Mouse (Mus musculus): ENCODE measurements around the gene Klhl35.

Gene Klhl35

GRCm38 (mm10) chr7:99465811-99466210 lies at the start of gene Klhl35:
Gene Klhl35 (plus strand): TSS chr7:99466004.
- H3K27me3 ChIP-seq (ENCODE audit: insufficient read depth, low read length), result peaks cover 68% of the 10 kb centered on the region
- peaks cover 31% of the 10 kb centered on the region for H3K4me1 ChIP-seq (replicated peaks; ENCODE audit: low read depth, low read length)
- H3K4me3 ChIP-seq (replicated peaks; ENCODE audit: low read length), result no peak within 1 kb of the TSS
- no peak for TF ChIP-seq NANOG (IDR thresholded peaks at IDR 0.05; ENCODE audit: borderline replicate concordance, low read length)
- TF ChIP-seq CTCF (conservative IDR thresholded peaks at IDR 0.05; ENCODE audit: low read length), result no peak
- TF ChIP-seq POU5F1 (IDR thresholded peaks at IDR 0.05; ENCODE audit: borderline replicate concordance, low read length), result no peak
- H3K36me3 ChIP-seq (ENCODE audit: insufficient read depth, low read length), result peaks cover 7% of the 10 kb centered on the region; the same call in 1 of the 2 replicates
- peaks cover 3% of the 10 kb centered on the region; the same call in 1 of the 2 replicates for H3K9me3 ChIP-seq (ENCODE audit: low read length)

GRCm38 (mm10) chr7:99419311-99419710 lies 46.5 kb upstream of the Klhl35 start:
- Histone ChIP-seq H3K4me1 (replicated peaks; ENCODE audit: low read depth, low read length) (peaks cover 30% of the 10 kb centered on the region), H3K27me3 (ENCODE audit: insufficient read depth, low read length) (peaks cover 42% of the 10 kb centered on the region), H3K9me3 (ENCODE audit: low read length) (no peaks in the 10 kb centered on the region), H3K36me3 (ENCODE audit: insufficient read depth, low read length) (no peaks in the 10 kb centered on the region), H3K4me3 (replicated peaks; ENCODE audit: low read length) (no peak overlapping the region)
- TF ChIP-seq POU5F1 (IDR thresholded peaks at IDR 0.05; ENCODE audit: borderline replicate concordance, low read length) (no peak), CTCF (conservative IDR thresholded peaks at IDR 0.05; ENCODE audit: low read length) (no peak), NANOG (IDR thresholded peaks at IDR 0.05; ENCODE audit: borderline replicate concordance, low read length) (no peak)

GRCm38 (mm10) chr7:99421006-99421405 lies 44.8 kb upstream of the Klhl35 start:
- H3K4me1 ChIP-seq (replicated peaks; ENCODE audit: low read depth, low read length), result peaks cover 46% of the 10 kb centered on the region
- H3K27me3 ChIP-seq (ENCODE audit: insufficient read depth, low read length), result peaks cover 56% of the 10 kb centered on the region
- TF ChIP-seq NANOG (IDR thresholded peaks at IDR 0.05; ENCODE audit: borderline replicate concordance, low read length), result no peak
- no peak for TF ChIP-seq CTCF (conservative IDR thresholded peaks at IDR 0.05; ENCODE audit: low read length)
- TF ChIP-seq POU5F1 (IDR thresholded peaks at IDR 0.05; ENCODE audit: borderline replicate concordance, low read length), result no peak
- H3K4me3 ChIP-seq (replicated peaks; ENCODE audit: low read length), result no peak overlapping the region
- H3K36me3 ChIP-seq (ENCODE audit: insufficient read depth, low read length), result no peaks in the 10 kb centered on the region
- no peaks in the 10 kb centered on the region for H3K9me3 ChIP-seq (ENCODE audit: low read length)

- H3K9me3 ChIP-seq (ENCODE audit: low read length), result no peaks in the 10 kb centered on the region
- H3K36me3 ChIP-seq (ENCODE audit: insufficient read depth, low read length), result no peaks in the 10 kb centered on the region
- TF ChIP-seq POU5F1 (IDR thresholded peaks at IDR 0.05; ENCODE audit: borderline replicate concordance, low read length), result no peak
- no peak overlapping the region for H3K4me3 ChIP-seq (replicated peaks; ENCODE audit: low read length)
- peaks cover 72% of the 10 kb centered on the region for H3K4me1 ChIP-seq (replicated peaks; ENCODE audit: low read depth, low read length)
- peaks cover 68% of the 10 kb centered on the region for H3K27me3 ChIP-seq (ENCODE audit: insufficient read depth, low read length)
These were observed 41.2 kb upstream of the Klhl35 start for GRCm38 (mm10) chr7:99424538-99425155.

GRCm38 (mm10) chr7:99425706-99426105 lies 40.1 kb upstream of the Klhl35 start:
- Histone ChIP-seq H3K9me3 (ENCODE audit: low read length) (no peaks in the 10 kb centered on the region), H3K4me3 (replicated peaks; ENCODE audit: low read length) (0 out of 2 replicates have a peak overlapping the region, but pooled peaks have one; percentile 4), H3K27me3 (ENCODE audit: insufficient read depth, low read length) (peaks cover 67% of the 10 kb centered on the region), H3K36me3 (ENCODE audit: insufficient read depth, low read length) (no peaks in the 10 kb centered on the region), H3K4me1 (replicated peaks; ENCODE audit: low read depth, low read length) (peaks cover 72% of the 10 kb centered on the region)
- TF ChIP-seq POU5F1 (IDR thresholded peaks at IDR 0.05; ENCODE audit: borderline replicate concordance, low read length) (no peak), CTCF (conservative IDR thresholded peaks at IDR 0.05; ENCODE audit: low read length) (no peak), NANOG (IDR thresholded peaks at IDR 0.05; ENCODE audit: borderline replicate concordance, low read length) (no peak)

- H3K4me3 ChIP-seq (replicated peaks; ENCODE audit: low read length), result peak overlapping the region; percentile 35
- TF ChIP-seq CTCF (conservative IDR thresholded peaks at IDR 0.05; ENCODE audit: low read length), result no peak
- no peak for TF ChIP-seq POU5F1 (IDR thresholded peaks at IDR 0.05; ENCODE audit: borderline replicate concordance, low read length)
- TF ChIP-seq NANOG (IDR thresholded peaks at IDR 0.05; ENCODE audit: borderline replicate concordance, low read length), result no peak
- peaks cover 69% of the 10 kb centered on the region for H3K27me3 ChIP-seq (ENCODE audit: insufficient read depth, low read length)
- H3K9me3 ChIP-seq (ENCODE audit: low read length), result no peaks in the 10 kb centered on the region
- H3K4me1 ChIP-seq (replicated peaks; ENCODE audit: low read depth, low read length), result peaks cover 73% of the 10 kb centered on the region
- no peaks in the 10 kb centered on the region for H3K36me3 ChIP-seq (ENCODE audit: insufficient read depth, low read length)
These were observed 38.8 kb upstream of the Klhl35 start for GRCm38 (mm10) chr7:99427031-99427430.

- Histone ChIP-seq H3K36me3 (ENCODE audit: insufficient read depth, low read length) (no peaks in the 10 kb centered on the region), H3K4me3 (replicated peaks; ENCODE audit: low read length) (no peak overlapping the region)
- TF ChIP-seq POU5F1 (IDR thresholded peaks at IDR 0.05; ENCODE audit: borderline replicate concordance, low read length), result no peak
- TF ChIP-seq CTCF (conservative IDR thresholded peaks at IDR 0.05; ENCODE audit: low read length), result no peak
- TF ChIP-seq NANOG (IDR thresholded peaks at IDR 0.05; ENCODE audit: borderline replicate concordance, low read length), result no peak
These were observed 37.8 kb upstream of the Klhl35 start for GRCm38 (mm10) chr7:99427987-99428386.

GRCm38 (mm10) chr7:99428836-99429235 lies 37.0 kb upstream of the Klhl35 start:
- no peak for TF ChIP-seq NANOG (IDR thresholded peaks at IDR 0.05; ENCODE audit: borderline replicate concordance, low read length)
- no peak for TF ChIP-seq CTCF (conservative IDR thresholded peaks at IDR 0.05; ENCODE audit: low read length)
- TF ChIP-seq POU5F1 (IDR thresholded peaks at IDR 0.05; ENCODE audit: borderline replicate concordance, low read length), result no peak

More at GRCm38 (mm10) chr7:99427987-99428386, 37.8 kb upstream of the Klhl35 start:
- peaks cover 71% of the 10 kb centered on the region for H3K27me3 ChIP-seq (ENCODE audit: insufficient read depth, low read length)
- H3K4me1 ChIP-seq (replicated peaks; ENCODE audit: low read depth, low read length), result peaks cover 82% of the 10 kb centered on the region
- H3K9me3 ChIP-seq (ENCODE audit: low read length), result no peaks in the 10 kb centered on the region

GRCm38 (mm10) chr7:99429786-99430185 lies 36.0 kb upstream of the Klhl35 start:
- TF ChIP-seq NANOG (IDR thresholded peaks at IDR 0.05; ENCODE audit: borderline replicate concordance, low read length) (no peak), CTCF (conservative IDR thresholded peaks at IDR 0.05; ENCODE audit: low read length) (no peak), POU5F1 (IDR thresholded peaks at IDR 0.05; ENCODE audit: borderline replicate concordance, low read length) (no peak)
- Histone ChIP-seq H3K9me3 (ENCODE audit: low read length) (no peaks in the 10 kb centered on the region), H3K27me3 (ENCODE audit: insufficient read depth, low read length) (peaks cover 80% of the 10 kb centered on the region), H3K36me3 (ENCODE audit: insufficient read depth, low read length) (no peaks in the 10 kb centered on the region), H3K4me1 (replicated peaks; ENCODE audit: low read depth, low read length) (peaks cover 82% of the 10 kb centered on the region), H3K4me3 (replicated peaks; ENCODE audit: low read length) (no peak overlapping the region)

More at GRCm38 (mm10) chr7:99428836-99429235, 37.0 kb upstream of the Klhl35 start:
- Histone ChIP-seq H3K36me3 (ENCODE audit: insufficient read depth, low read length) (no peaks in the 10 kb centered on the region), H3K4me3 (replicated peaks; ENCODE audit: low read length) (no peak overlapping the region), H3K9me3 (ENCODE audit: low read length) (no peaks in the 10 kb centered on the region), H3K4me1 (replicated peaks; ENCODE audit: low read depth, low read length) (peaks cover 88% of the 10 kb centered on the region), H3K27me3 (ENCODE audit: insufficient read depth, low read length) (peaks cover 76% of the 10 kb centered on the region)

All from E14TG2a.4 (cell line).